Mouse (Mus musculus): ENCODE measurements around the gene Tnk2. TPM values are rescaled to one million over a fixed set of nuclear protein-coding genes. Genes with fewer than 3 reads are reported as not detected.
"Not testable (repeated sequence)": the region's sequence is repeated elsewhere in the genome, so short reads cannot be mapped to it uniquely, and the experiment has no call there.

Tnk2 gene
- polyA plus RNA-seq, 1 experiment from 2014 or later: 11.6 TPM

DNA sequence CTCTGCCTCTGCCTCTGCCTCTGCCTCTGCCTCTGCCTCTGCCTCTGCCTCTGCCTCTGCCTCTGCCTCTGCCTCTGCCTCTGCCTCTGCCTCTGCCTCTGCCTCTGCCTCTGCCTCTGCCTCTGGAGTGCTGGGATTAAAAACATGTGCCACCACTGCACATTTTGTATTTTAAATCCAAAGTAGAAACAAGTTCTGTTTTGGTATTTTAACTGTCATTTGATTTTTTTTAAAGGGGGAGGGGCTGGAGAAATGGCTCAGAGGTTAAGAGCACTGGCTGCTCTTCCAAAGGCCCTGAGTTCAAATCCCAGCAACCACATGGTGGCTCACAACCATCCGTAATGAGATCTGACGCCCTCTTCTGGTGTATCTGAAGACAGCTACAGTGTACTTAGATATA is 3.0 kb upstream of the Tnk2 start:
- WGBS: 46% methylated on average over 2 of the region's 2 CpGs
- H3K27me3 ChIP-seq (replicated peaks; ENCODE audit: control insufficient read depth, insufficient read depth, low read length); H3K9ac ChIP-seq (ENCODE audit: low read depth, low read length); DNase-seq (ENCODE audit: low spot score); H3K27ac ChIP-seq (ENCODE audit: low read depth, low read length); H3K9me3 ChIP-seq (ENCODE audit: control insufficient read depth, low read length); H3K4me2 ChIP-seq; ATAC-seq (replicated peaks; ENCODE audit: low FRiP score); H3K36me3 ChIP-seq (ENCODE audit: control insufficient read depth, insufficient read depth, low read length); H3K4me3 ChIP-seq (ENCODE audit: low read depth, low read length): not testable (repeated sequence)
- peaks cover 22% of the 10 kb centered on the region for H3K4me1 ChIP-seq (replicated peaks; ENCODE audit: control insufficient read depth, insufficient read depth, low read length)

GRCm38 (mm10) chr16:32641440-32642219 is 2.0 kb upstream of the Tnk2 start:
- Histone ChIP-seq H3K4me1 (replicated peaks; ENCODE audit: control insufficient read depth, insufficient read depth, low read length) (peaks cover 30% of the 10 kb centered on the region), H3K36me3 (ENCODE audit: control insufficient read depth, insufficient read depth, low read length) (no peaks in the 10 kb centered on the region), H3K4me2 (no peak overlapping the region), H3K4me3 (ENCODE audit: low read depth, low read length) (no peak overlapping the region), H3K27me3 (replicated peaks; ENCODE audit: control insufficient read depth, insufficient read depth, low read length) (no peaks in the 10 kb centered on the region), H3K9me3 (ENCODE audit: control insufficient read depth, low read length) (no peaks in the 10 kb centered on the region), H3K9ac (ENCODE audit: low read depth, low read length) (no peak overlapping the region), H3K27ac (ENCODE audit: low read depth, low read length) (no peak overlapping the region)
- DNase-seq (ENCODE audit: low spot score) (no peak), ATAC-seq (replicated peaks; ENCODE audit: low FRiP score) (no peak)
- 65% methylated on average over 19 of the region's 20 CpGs for WGBS

DNA sequence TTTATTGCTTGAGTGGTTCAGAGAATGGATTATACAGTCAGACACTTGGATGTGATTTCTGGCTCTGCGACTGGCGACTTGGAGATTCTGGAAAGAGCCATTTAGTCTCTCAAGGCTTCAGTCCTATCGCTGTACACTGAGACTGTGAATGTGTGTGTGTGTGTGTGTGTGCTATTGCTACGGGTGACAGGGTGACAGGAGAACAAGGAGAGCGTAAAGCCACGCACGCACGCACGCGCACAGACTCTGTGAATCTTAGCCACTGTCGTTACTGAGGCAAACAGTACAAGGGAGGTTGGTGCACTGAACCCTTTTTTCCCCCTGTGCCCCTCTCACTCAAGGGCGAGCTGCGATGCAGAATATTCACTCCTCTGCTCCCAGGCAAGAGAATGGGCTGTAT is 1.4 kb upstream of the Tnk2 start:
- H3K9me3 ChIP-seq (ENCODE audit: control insufficient read depth, low read length): no peaks in the 10 kb centered on the region
- H3K4me2 ChIP-seq: no peak overlapping the region
- H3K9ac ChIP-seq (ENCODE audit: low read depth, low read length): no peak overlapping the region
- no peaks in the 10 kb centered on the region for H3K36me3 ChIP-seq (ENCODE audit: control insufficient read depth, insufficient read depth, low read length)
- H3K27me3 ChIP-seq (replicated peaks; ENCODE audit: control insufficient read depth, insufficient read depth, low read length): no peaks in the 10 kb centered on the region
- ATAC-seq (replicated peaks; ENCODE audit: low FRiP score) (no peak), DNase-seq (ENCODE audit: low spot score) (no peak)
- WGBS: 74% methylated on average over 13 of the region's 13 CpGs
- no peak overlapping the region for H3K4me3 ChIP-seq (ENCODE audit: low read depth, low read length)
- H3K4me1 ChIP-seq (replicated peaks; ENCODE audit: control insufficient read depth, insufficient read depth, low read length): peaks cover 30% of the 10 kb centered on the region
- no peak overlapping the region for H3K27ac ChIP-seq (ENCODE audit: low read depth, low read length)

GRCm38 (mm10) chr16:32644069-32644800 is 561 bp downstream of the Tnk2 start:
- Histone ChIP-seq H3K4me1 (replicated peaks; ENCODE audit: control insufficient read depth, insufficient read depth, low read length) (peaks cover 24% of the 10 kb centered on the region), H3K4me2 (peak overlapping the region; percentile 82), H3K27me3 (replicated peaks; ENCODE audit: control insufficient read depth, insufficient read depth, low read length) (no peaks in the 10 kb centered on the region), H3K9me3 (ENCODE audit: control insufficient read depth, low read length) (no peaks in the 10 kb centered on the region), H3K9ac (ENCODE audit: low read depth, low read length) (peak overlapping the region; percentile 86), H3K36me3 (ENCODE audit: control insufficient read depth, insufficient read depth, low read length) (no peaks in the 10 kb centered on the region), H3K27ac (ENCODE audit: low read depth, low read length) (peak overlapping the region; percentile 83), H3K4me3 (ENCODE audit: low read depth, low read length) (peak overlapping the region; percentile 93)
- peak; percentile 66 for DNase-seq (ENCODE audit: low spot score)
- peak; percentile 51 for ATAC-seq (replicated peaks; ENCODE audit: low FRiP score)
- WGBS: under 1% methylated on average over 70 of the region's 82 CpGs

GRCm38 (mm10) chr16:32644801-32645170 is 1.1 kb downstream of the Tnk2 start:
- H3K4me2 ChIP-seq: peak overlapping the region; percentile 82
- WGBS: 13% methylated on average over 12 of the region's 12 CpGs
- H3K4me3 ChIP-seq (ENCODE audit: low read depth, low read length): peak overlapping the region; percentile 93
- peak overlapping the region; percentile 83 for H3K27ac ChIP-seq (ENCODE audit: low read depth, low read length)
- no peaks in the 10 kb centered on the region for H3K36me3 ChIP-seq (ENCODE audit: control insufficient read depth, insufficient read depth, low read length)
- DNase-seq (ENCODE audit: low spot score) (no peak), ATAC-seq (replicated peaks; ENCODE audit: low FRiP score) (no peak)
- no peaks in the 10 kb centered on the region for H3K27me3 ChIP-seq (replicated peaks; ENCODE audit: control insufficient read depth, insufficient read depth, low read length)
- peak overlapping the region; percentile 86 for H3K9ac ChIP-seq (ENCODE audit: low read depth, low read length)
- peaks cover 24% of the 10 kb centered on the region for H3K4me1 ChIP-seq (replicated peaks; ENCODE audit: control insufficient read depth, insufficient read depth, low read length)
- H3K9me3 ChIP-seq (ENCODE audit: control insufficient read depth, low read length): no peaks in the 10 kb centered on the region

- peak overlapping the region; percentile 86 for H3K9ac ChIP-seq (ENCODE audit: low read depth, low read length)
- no peaks in the 10 kb centered on the region for H3K36me3 ChIP-seq (ENCODE audit: control insufficient read depth, insufficient read depth, low read length)
- H3K27ac ChIP-seq (ENCODE audit: low read depth, low read length): peak overlapping the region; percentile 68
- H3K4me2 ChIP-seq: peak overlapping the region; percentile 82
- peak overlapping the region; percentile 93 for H3K4me3 ChIP-seq (ENCODE audit: low read depth, low read length)
- DNase-seq (ENCODE audit: low spot score) (peak; percentile 51), ATAC-seq (replicated peaks; ENCODE audit: low FRiP score) (peak; percentile 78)
- WGBS: 10% methylated on average over 14 of the region's 14 CpGs
- no peaks in the 10 kb centered on the region for H3K27me3 ChIP-seq (replicated peaks; ENCODE audit: control insufficient read depth, insufficient read depth, low read length)
- H3K9me3 ChIP-seq (ENCODE audit: control insufficient read depth, low read length): no peaks in the 10 kb centered on the region
- peaks cover 24% of the 10 kb centered on the region for H3K4me1 ChIP-seq (replicated peaks; ENCODE audit: control insufficient read depth, insufficient read depth, low read length)
These were observed 1.8 kb downstream of the Tnk2 start for GRCm38 (mm10) chr16:32645361-32645914.

DNA sequence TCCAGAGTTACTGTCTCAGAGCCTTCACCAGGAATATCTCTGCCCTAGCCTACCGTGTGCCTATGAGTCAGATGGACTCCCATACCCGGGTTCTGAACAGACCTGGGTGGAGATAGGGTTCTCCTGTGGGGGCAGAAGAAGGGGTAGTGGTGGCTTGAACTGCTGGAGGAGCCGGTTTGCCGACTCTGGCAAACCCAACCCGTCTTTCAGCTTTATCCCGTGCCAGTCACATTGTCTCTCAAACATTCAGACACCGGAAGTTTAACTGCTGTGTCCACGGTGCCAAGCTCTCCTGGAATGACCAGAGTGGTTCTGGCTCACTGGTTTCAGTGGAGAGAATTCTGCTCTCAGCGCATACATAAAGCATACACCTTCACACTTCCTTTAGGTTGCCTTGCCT is 2.3 kb downstream of the Tnk2 start:
- no peak overlapping the region for H3K27ac ChIP-seq (ENCODE audit: low read depth, low read length)
- ATAC-seq (replicated peaks; ENCODE audit: low FRiP score) (no peak), DNase-seq (ENCODE audit: low spot score) (no peak)
- peak overlapping the region; percentile 93 for H3K4me3 ChIP-seq (ENCODE audit: low read depth, low read length)
- H3K9me3 ChIP-seq (ENCODE audit: control insufficient read depth, low read length): no peaks in the 10 kb centered on the region
- H3K4me2 ChIP-seq: peak overlapping the region; percentile 82
- H3K36me3 ChIP-seq (ENCODE audit: control insufficient read depth, insufficient read depth, low read length): no peaks in the 10 kb centered on the region
- no peak overlapping the region for H3K9ac ChIP-seq (ENCODE audit: low read depth, low read length)
- H3K27me3 ChIP-seq (replicated peaks; ENCODE audit: control insufficient read depth, insufficient read depth, low read length): no peaks in the 10 kb centered on the region
- peaks cover 26% of the 10 kb centered on the region for H3K4me1 ChIP-seq (replicated peaks; ENCODE audit: control insufficient read depth, insufficient read depth, low read length)
- 88% methylated on average over 9 of the region's 9 CpGs for WGBS

DNA sequence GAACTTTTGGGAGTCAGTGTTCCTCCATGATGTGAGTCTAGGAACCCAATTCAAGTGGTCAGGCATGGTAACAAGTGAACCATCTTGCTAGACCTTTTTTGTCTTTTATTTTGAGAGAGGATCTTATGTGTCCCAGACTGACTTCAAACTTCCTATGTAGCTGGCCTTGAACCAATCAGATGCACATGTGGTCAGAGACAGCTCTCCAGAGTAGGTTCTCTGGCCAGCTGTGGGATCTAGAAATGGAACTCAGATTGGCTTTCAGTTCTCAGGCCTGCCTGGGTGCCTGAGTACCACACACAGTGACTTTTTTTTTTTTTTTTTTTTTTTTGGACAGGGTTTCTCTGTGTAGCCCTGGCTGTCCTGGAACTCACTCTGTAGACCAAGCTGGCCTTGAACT is 4.0 kb downstream of the Tnk2 start:
- Histone ChIP-seq H3K27ac (ENCODE audit: low read depth, low read length) (no peak overlapping the region), H3K9ac (ENCODE audit: low read depth, low read length) (no peak overlapping the region), H3K36me3 (ENCODE audit: control insufficient read depth, insufficient read depth, low read length) (no peaks in the 10 kb centered on the region), H3K4me3 (ENCODE audit: low read depth, low read length) (no peak overlapping the region), H3K4me2 (no peak overlapping the region), H3K4me1 (replicated peaks; ENCODE audit: control insufficient read depth, insufficient read depth, low read length) (peaks cover 24% of the 10 kb centered on the region), H3K27me3 (replicated peaks; ENCODE audit: control insufficient read depth, insufficient read depth, low read length) (no peaks in the 10 kb centered on the region), H3K9me3 (ENCODE audit: control insufficient read depth, low read length) (no peaks in the 10 kb centered on the region)
- DNase-seq (ENCODE audit: low spot score): no peak
- ATAC-seq (replicated peaks; ENCODE audit: low FRiP score): no peak
